Mouse (Mus musculus) intestine, embryonic 16.5 days (tissue): ENCODE data around the gene D1Ertd622e. TPM values are rescaled to one million over a fixed set of nuclear protein-coding genes. Genes with fewer than 3 reads are reported as not detected.

Experiments used
- ATAC-seq: fragments of 200-750 bp; cut with Nextera tagmentation; 2 replicates; pipeline ENCODE4 v1.8.0; 2017; ENCODE audit warnings: moderate TSS enrichment, moderate library complexity
- H3K27ac ChIP-seq: fragments of 300-500 bp; sonication (generic); 2 replicates; pipeline ENCODE4 v1.5.1; 2014; ENCODE audit warnings: mild to moderate bottlenecking, low read length
- H3K27me3 ChIP-seq: fragments of 300-500 bp; sonication (generic); replicated peaks from 2 replicates; pipeline ENCODE4 v1.6.1; 2014; ENCODE audit warnings: low read length, control low read depth, mixed read lengths; ENCODE audit not compliant: control insufficient read depth, insufficient read depth
- H3K36me3 ChIP-seq: fragments of 300-500 bp; sonication (generic); 2 replicates; pipeline ENCODE4 v1.6.1; 2014; ENCODE audit warnings: low read length, control low read depth; ENCODE audit not compliant: control insufficient read depth, insufficient read depth
- H3K4me1 ChIP-seq: fragments of 300-500 bp; sonication (generic); 2 replicates; pipeline ENCODE4 v1.6.1; 2014; ENCODE audit warnings: low read length, control low read depth, mixed read lengths; ENCODE audit not compliant: control insufficient read depth, insufficient read depth
- H3K4me2 ChIP-seq: fragments of 300-500 bp; sonication (generic); 2 replicates; pipeline ENCODE4 v1.6.1; 2014; ENCODE audit warnings: low read depth, low read length, control low read depth
- H3K4me3 ChIP-seq: fragments of 300-500 bp; sonication (generic); 2 replicates; pipeline ENCODE4 v1.5.1; 2014; ENCODE audit warnings: mild to moderate bottlenecking, low read length
- H3K9ac ChIP-seq: fragments of 300-500 bp; sonication (generic); 2 replicates; pipeline ENCODE4 v1.6.1; 2014; ENCODE audit warnings: low read depth, low read length
- H3K9me3 ChIP-seq: fragments of 300-500 bp; sonication (generic); 2 replicates; pipeline ENCODE4 v1.6.1; 2016; ENCODE audit warnings: low read length, control low read depth; ENCODE audit not compliant: control insufficient read depth
- WGBS: fragments of 180-500 bp; shearing (Covaris S2); extraction: QIAGEN DNeasy Blood & Tissue Kit; methylation state at CpG from one replicate; pipeline ENCODE4 v1.1.7; 2014; 5-methylcytosine and 5-hydroxymethylcytosine counted together
- polyA plus RNA-seq: library from polyadenylated mRNA; unstranded; fragments of >200 nt; fragmentation: Nextera tagmentation; extraction: Ambion mirVana; gene quantifications from 2 replicates; pipeline ENCODE4 v1.2.1, GENCODE M21; 2015

D1Ertd622e gene
- polyA plus RNA-seq, 1 experiment from 2014 or later: 20.5 TPM

GRCm38 (mm10) chr1:97676115-97676514, 14.2 kb upstream of the D1Ertd622e start:
- 58% methylated on average over 2 of the region's 2 CpGs for WGBS
- Histone ChIP-seq H3K27ac (no peak overlapping the region), H3K27me3 (no peaks in the 10 kb centered on the region), H3K4me1 (no peaks in the 10 kb centered on the region), H3K4me2 (no peak overlapping the region), H3K36me3 (no peaks in the 10 kb centered on the region), H3K4me3 (no peak overlapping the region), H3K9ac (no peak overlapping the region), H3K9me3 (no peaks in the 10 kb centered on the region)
- ATAC-seq: no peak

DNA sequence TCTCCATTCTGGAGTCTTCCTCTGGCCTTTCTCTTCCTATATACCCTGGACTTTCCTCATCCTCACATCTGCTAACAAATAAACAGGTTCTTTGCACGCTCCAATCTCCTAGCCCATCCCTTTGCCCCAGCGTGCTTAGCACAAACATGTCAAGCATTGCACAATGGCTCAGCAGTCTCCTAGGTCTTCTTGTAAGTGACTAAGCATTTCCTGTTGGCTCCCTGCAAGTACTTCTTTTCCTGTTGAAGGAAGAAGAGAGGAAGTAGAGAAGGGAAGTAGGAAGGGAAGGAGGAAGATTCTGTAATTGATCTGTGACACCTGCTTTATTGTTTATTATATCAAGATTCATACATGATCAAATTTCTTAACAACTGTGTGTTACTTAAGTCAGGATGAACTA, 11.0 kb upstream of the D1Ertd622e start:
- Histone ChIP-seq H3K36me3 (no peaks in the 10 kb centered on the region), H3K27ac (no peak overlapping the region), H3K9ac (no peak overlapping the region), H3K4me2 (no peak overlapping the region), H3K27me3 (no peaks in the 10 kb centered on the region), H3K9me3 (no peaks in the 10 kb centered on the region), H3K4me1 (no peaks in the 10 kb centered on the region), H3K4me3 (no peak overlapping the region)
- WGBS: 42% methylated on average over 2 of the region's 2 CpGs
- 0 out of 2 replicates have a peak, but pooled peaks have one; percentile 50 for ATAC-seq

DNA sequence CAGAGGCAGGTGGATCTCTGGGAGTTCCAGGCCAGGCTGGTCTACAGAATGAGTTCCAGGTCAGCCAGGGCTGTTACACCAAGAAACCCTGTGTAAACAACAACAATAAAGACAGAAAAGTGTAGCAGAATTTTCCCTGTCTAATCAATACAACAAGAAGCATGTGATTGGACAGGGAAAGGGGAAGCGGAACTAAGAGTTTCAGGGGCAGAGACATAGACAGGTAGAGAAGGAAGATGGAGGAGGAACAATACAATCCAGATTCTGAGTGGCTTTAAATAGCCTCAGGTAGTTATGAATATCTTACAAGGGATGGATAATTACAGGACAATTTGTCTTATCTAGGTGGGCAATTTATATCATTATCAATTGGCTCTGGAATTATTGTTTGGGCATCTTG, 5.4 kb upstream of the D1Ertd622e start:
- no peak for ATAC-seq
- Histone ChIP-seq H3K9ac (no peak overlapping the region), H3K27ac (no peak overlapping the region), H3K27me3 (no peaks in the 10 kb centered on the region), H3K4me2 (no peak overlapping the region), H3K4me1 (peaks cover 2% of the 10 kb centered on the region; the same call in 1 of the 2 replicates), H3K4me3 (no peak overlapping the region), H3K9me3 (no peaks in the 10 kb centered on the region), H3K36me3 (no peaks in the 10 kb centered on the region)
- 94% methylated on average over 1 of the region's 1 CpGs for WGBS

- 19% methylated on average over 7 of the region's 7 CpGs for WGBS
- Histone ChIP-seq H3K4me1 (peaks cover 5% of the 10 kb centered on the region; the same call in 1 of the 2 replicates), H3K4me3 (peak overlapping the region; percentile 92), H3K27ac (peak overlapping the region; percentile 80), H3K4me2 (peak overlapping the region; percentile 87), H3K27me3 (no peaks in the 10 kb centered on the region), H3K9ac (peak overlapping the region; percentile 84), H3K36me3 (no peaks in the 10 kb centered on the region), H3K9me3 (no peaks in the 10 kb centered on the region)
- peak; percentile 29; the same call in 1 of the 2 replicates for ATAC-seq
Observed at GRCm38 (mm10) chr1:97662324-97662723, 450 bp upstream of the D1Ertd622e start.

DNA sequence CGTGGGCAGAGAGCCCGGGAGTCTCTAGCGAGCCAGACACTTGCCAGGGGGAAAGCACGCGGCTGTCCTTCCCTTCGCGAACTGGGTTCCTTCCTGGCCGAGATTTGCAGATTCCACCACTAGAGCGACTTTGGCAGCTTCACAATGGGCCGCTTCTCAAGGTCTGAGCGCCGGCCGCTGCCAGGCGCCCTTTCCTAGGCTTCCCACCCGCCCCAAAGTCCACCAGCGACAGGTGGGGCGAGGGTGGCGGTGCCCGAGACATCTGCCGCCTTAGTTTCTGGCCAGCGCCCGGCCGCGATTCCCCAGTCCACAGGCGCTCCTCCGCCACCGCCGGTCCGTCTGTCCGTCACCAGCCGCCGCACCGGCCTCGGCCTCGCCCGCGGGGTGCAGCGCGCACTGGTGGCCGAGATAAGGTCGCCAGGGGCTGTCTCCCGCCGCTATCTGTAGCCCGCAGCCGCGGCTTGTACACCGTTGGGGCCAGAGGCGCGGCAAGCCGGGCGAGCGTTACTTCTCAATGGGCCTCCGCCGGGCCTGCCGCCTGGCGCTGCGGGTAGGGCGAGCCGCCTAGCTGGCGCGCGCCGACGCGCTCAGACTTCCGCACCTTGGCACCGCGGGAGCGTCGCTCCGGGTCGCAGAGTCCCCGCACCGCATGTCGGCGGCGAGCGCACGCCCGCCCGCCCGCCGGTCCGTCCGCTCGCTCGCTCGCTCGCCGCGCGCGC, 1.0 kb downstream of the D1Ertd622e start:
- H3K36me3 ChIP-seq: no peaks in the 10 kb centered on the region
- no peaks in the 10 kb centered on the region for H3K9me3 ChIP-seq
- peak overlapping the region; percentile 84 for H3K9ac ChIP-seq
- peak overlapping the region; percentile 87 for H3K4me2 ChIP-seq
- under 1% methylated on average over 76 of the region's 93 CpGs for WGBS
- peaks cover 5% of the 10 kb centered on the region; the same call in 1 of the 2 replicates for H3K4me1 ChIP-seq
- H3K27me3 ChIP-seq: no peaks in the 10 kb centered on the region
- H3K27ac ChIP-seq: peak overlapping the region; percentile 80
- peak; percentile 70 for ATAC-seq
- peak overlapping the region; percentile 92 for H3K4me3 ChIP-seq

- Histone ChIP-seq H3K27ac (no peak overlapping the region), H3K4me1 (peaks cover 5% of the 10 kb centered on the region; the same call in 1 of the 2 replicates), H3K4me2 (no peak overlapping the region), H3K36me3 (no peaks in the 10 kb centered on the region), H3K4me3 (no peak overlapping the region), H3K27me3 (no peaks in the 10 kb centered on the region), H3K9ac (no peak overlapping the region), H3K9me3 (no peaks in the 10 kb centered on the region)
- no peak for ATAC-seq
- WGBS: 78% methylated on average over 7 of the region's 7 CpGs
Observed at GRCm38 (mm10) chr1:97659405-97659804, 2.5 kb downstream of the D1Ertd622e start.

DNA sequence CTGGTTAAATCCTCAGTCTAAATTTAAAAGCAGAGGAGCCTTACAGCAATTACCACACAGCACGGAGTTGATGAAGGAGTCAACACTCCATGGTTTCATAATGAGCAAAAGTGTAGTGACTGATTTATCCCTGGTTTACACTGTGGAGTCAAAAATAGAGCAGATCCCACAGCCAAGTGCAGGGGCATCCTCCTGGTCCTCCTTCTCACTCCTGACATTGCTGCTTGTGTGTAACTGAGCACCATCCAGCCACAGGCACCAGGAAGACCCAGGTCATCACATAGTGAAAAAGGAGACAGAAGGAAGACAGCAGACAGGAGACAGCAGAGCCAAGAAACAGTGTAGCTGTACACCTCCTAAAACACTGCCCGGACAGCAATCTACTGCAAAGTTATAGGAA, 4.1 kb downstream of the D1Ertd622e start:
- ATAC-seq: no peak

GRCm38 (mm10) chr1:97657201-97657600, 4.7 kb downstream of the D1Ertd622e start:
- no peak for ATAC-seq
- Histone ChIP-seq H3K4me1 (peaks cover 3% of the 10 kb centered on the region; the same call in 1 of the 2 replicates), H3K27ac (no peak overlapping the region), H3K27me3 (no peaks in the 10 kb centered on the region), H3K4me2 (no peak overlapping the region), H3K36me3 (no peaks in the 10 kb centered on the region), H3K4me3 (no peak overlapping the region), H3K9ac (no peak overlapping the region), H3K9me3 (no peaks in the 10 kb centered on the region)
- WGBS: 57% methylated on average over 2 of the region's 2 CpGs

More for the DNA sequence above, 4.1 kb downstream of the D1Ertd622e start:
- 76% methylated on average over 2 of the region's 2 CpGs for WGBS
- Histone ChIP-seq H3K36me3 (no peaks in the 10 kb centered on the region), H3K27ac (no peak overlapping the region), H3K9ac (no peak overlapping the region), H3K27me3 (no peaks in the 10 kb centered on the region), H3K4me3 (no peak overlapping the region), H3K4me1 (peaks cover 5% of the 10 kb centered on the region; the same call in 1 of the 2 replicates), H3K4me2 (no peak overlapping the region), H3K9me3 (no peaks in the 10 kb centered on the region)

DNA sequence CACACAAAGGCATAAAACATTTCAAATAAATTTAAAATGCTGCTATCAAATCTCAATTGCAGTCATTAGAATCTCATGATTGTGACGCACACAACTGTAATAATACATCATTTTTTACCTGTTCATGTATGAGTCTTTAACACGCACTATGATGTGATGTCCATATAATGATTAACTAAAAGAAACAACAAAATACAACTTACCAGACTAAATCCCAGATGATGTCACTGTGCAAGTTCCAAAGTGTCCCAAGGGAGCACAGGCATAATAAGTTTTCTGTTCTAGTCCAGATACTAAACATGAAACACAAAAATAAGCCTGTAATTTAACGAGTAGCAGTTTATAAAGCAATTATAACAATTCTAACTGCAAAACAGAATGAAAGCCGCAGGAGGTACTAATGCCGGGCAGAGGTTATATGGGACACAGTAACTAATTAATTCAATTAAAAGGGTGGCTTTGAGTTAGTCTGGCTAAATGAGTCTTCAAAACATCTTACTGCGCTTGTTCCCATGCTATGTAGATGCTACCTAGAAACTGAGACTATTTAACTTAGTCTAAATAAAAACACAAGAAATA, 7.4 kb downstream of the D1Ertd622e start:
- H3K36me3 ChIP-seq: no peaks in the 10 kb centered on the region
- no peak for ATAC-seq
- no peak overlapping the region for H3K4me2 ChIP-seq
- WGBS: 82% methylated on average over 6 of the region's 6 CpGs
- no peak overlapping the region for H3K27ac ChIP-seq
- H3K4me1 ChIP-seq: peaks cover 3% of the 10 kb centered on the region; the same call in 1 of the 2 replicates
- no peaks in the 10 kb centered on the region for H3K9me3 ChIP-seq
- no peaks in the 10 kb centered on the region for H3K27me3 ChIP-seq
- H3K4me3 ChIP-seq: no peak overlapping the region
- H3K9ac ChIP-seq: no peak overlapping the region
